Mouse (Mus musculus) CH12.LX (cell line): ENCODE measurements around the gene Sec14l1. TPM values are rescaled to one million over a fixed set of nuclear protein-coding genes. Genes with fewer than 3 reads are reported as not detected.
A peak's percentile ranks its signal among the peaks of the same experiment; 100 is the strongest.

ENCODE experiments used
- DNase-seq: peaks from one replicate; pipeline ENCODE4 v3.0.0-alpha.2; 2013; ENCODE audit errors: extremely low read depth
- H3K27ac ChIP-seq: 2 replicates; pipeline ENCODE4 v1.5.1; 2012; ENCODE audit warnings: low read depth, mild to moderate bottlenecking, control low read depth, moderate library complexity; ENCODE audit not compliant: insufficient read depth
- H3K27me3 ChIP-seq: replicated peaks from 2 replicates; pipeline ENCODE3; 2012; ENCODE audit warnings: inconsistent platforms
- H3K36me3 ChIP-seq, 2 experiments: replicated peaks in 1 of 2; 2 replicates each; pipeline versions ENCODE3 to v1.6.1; 2012; ENCODE audit warnings: inconsistent platforms in 1 of 2, low read length in 1 of 2, mild to moderate bottlenecking in 1 of 2, mixed read lengths in 1 of 2, moderate library complexity in 1 of 2; ENCODE audit not compliant: control insufficient read depth in 1 of 2, insufficient read depth in 1 of 2
- H3K4me1 ChIP-seq, 2 experiments: 2 replicates each; pipeline ENCODE4 v1.6.1; 2012; ENCODE audit warnings: inconsistent platforms in 1 of 2, moderate library complexity in 1 of 2; ENCODE audit not compliant: insufficient read depth in 2 of 2, control insufficient read depth in 1 of 2
- H3K4me2 ChIP-seq: 2 replicates; pipeline ENCODE4 v1.6.1; 2012; ENCODE audit warnings: low read depth, mild to moderate bottlenecking, control low read depth; ENCODE audit not compliant: poor library complexity, insufficient read depth, severe bottlenecking
- H3K4me3 ChIP-seq, 3 experiments: fragments of 150-350 bp in 1 of 3; sonication (generic) in 1 of 3; replicated peaks in 1 of 3; 2 replicates each; pipeline versions ENCODE3 to v1.5.1; 2011 to 2012; ENCODE audit warnings: low read depth in 2 of 3, low read length in 2 of 3, mild to moderate bottlenecking in 2 of 3, moderate library complexity in 2 of 3, control low read depth in 1 of 3, improper control_type of control experiment in 1 of 3, inconsistent platforms in 1 of 3, mixed read lengths in 1 of 3; ENCODE audit not compliant: poor library complexity in 1 of 3
- H3K79me2 ChIP-seq: replicated peaks from 2 replicates; pipeline ENCODE4 v1.6.1; 2012; ENCODE audit warnings: mild to moderate bottlenecking, moderate library complexity; ENCODE audit not compliant: control insufficient read depth, poor library complexity, insufficient read depth, severe bottlenecking; ENCODE audit errors: extremely low read depth
- H3K9ac ChIP-seq: 2 replicates; pipeline ENCODE4 v1.6.1; 2012; ENCODE audit warnings: low read depth, mild to moderate bottlenecking, control low read depth, moderate library complexity; ENCODE audit not compliant: insufficient read depth
- H3K9me3 ChIP-seq: replicated peaks from 2 replicates; pipeline ENCODE3; 2012; ENCODE audit warnings: low read length, inconsistent platforms, mixed read lengths
- BHLHE40 ChIP-seq: IDR thresholded peaks from 2 replicates; pipeline ENCODE4 v1.6.1; 2011; ENCODE audit warnings: mild to moderate bottlenecking, low read depth, low read length, improper control_type of control experiment
- CHD1 ChIP-seq: IDR thresholded peaks from 2 replicates; pipeline ENCODE4 v1.6.1; 2012; ENCODE audit warnings: low read depth, low read length, improper control_type of control experiment, inconsistent platforms
- CTCF ChIP-seq, 2 experiments: IDR thresholded peaks in 1 of 2; conservative IDR thresholded peaks in 1 of 2; 2 replicates each; pipeline ENCODE4 v1.5.1; 2011 to 2012; ENCODE audit warnings: low read depth in 2 of 2, low read length in 2 of 2, improper control_type of control experiment in 1 of 2, inconsistent platforms in 1 of 2, mild to moderate bottlenecking in 1 of 2, moderate library complexity in 1 of 2
- ELF1 ChIP-seq: IDR thresholded peaks from 2 replicates; pipeline ENCODE4 v1.6.1; 2014; ENCODE audit warnings: low read depth, mild to moderate bottlenecking, inconsistent platforms, low read length, improper control_type of control experiment
- ETS1 ChIP-seq: conservative IDR thresholded peaks from 2 replicates; pipeline ENCODE4 v1.6.1; 2012; ENCODE audit warnings: low read depth, mild to moderate bottlenecking, inconsistent platforms, low read length, improper control_type of control experiment, moderate library complexity
- HCFC1 ChIP-seq: IDR thresholded peaks from 2 replicates; pipeline ENCODE4 v1.6.1; 2012; ENCODE audit warnings: low read depth, mild to moderate bottlenecking, inconsistent platforms, low read length, improper control_type of control experiment
- IRF4 ChIP-seq: IDR thresholded peaks from 2 replicates; pipeline ENCODE4 v1.6.1; 2014; ENCODE audit warnings: low read depth, mild to moderate bottlenecking, inconsistent platforms, low read length, improper control_type of control experiment
- JUN ChIP-seq: IDR thresholded peaks from 2 replicates; pipeline ENCODE4 v1.6.1; 2011; ENCODE audit warnings: low read depth, mild to moderate bottlenecking, low read length, improper control_type of control experiment, moderate library complexity; ENCODE audit not compliant: insufficient read depth
- MAFK ChIP-seq: IDR thresholded peaks from 2 replicates; pipeline ENCODE4 v1.6.1; 2011; ENCODE audit warnings: low read length, improper control_type of control experiment; ENCODE audit not compliant: insufficient replicate concordance
- MAZ ChIP-seq: IDR thresholded peaks from 2 replicates; pipeline ENCODE4 v1.6.1; 2012; ENCODE audit warnings: low read depth, mild to moderate bottlenecking, inconsistent platforms, low read length, improper control_type of control experiment, moderate library complexity
- MEF2A ChIP-seq: IDR thresholded peaks from 2 replicates; pipeline ENCODE4 v1.6.1; 2014; ENCODE audit warnings: low read depth, mild to moderate bottlenecking, inconsistent platforms, low read length, improper control_type of control experiment, borderline replicate concordance
- NELFE ChIP-seq: IDR thresholded peaks from 2 replicates; pipeline ENCODE4 v1.6.1; 2011; ENCODE audit warnings: low read depth, low read length, improper control_type of control experiment
- NRF1 ChIP-seq: IDR thresholded peaks from 2 replicates; pipeline ENCODE4 v1.6.1; 2014; ENCODE audit warnings: low read depth, mild to moderate bottlenecking, inconsistent platforms, low read length, improper control_type of control experiment, moderate library complexity
- PAX5 ChIP-seq: IDR thresholded peaks from 2 replicates; pipeline ENCODE4 v1.6.1; 2012; ENCODE audit warnings: low read length, inconsistent platforms, mixed read lengths
- TCF12 ChIP-seq: IDR thresholded peaks from 2 replicates; pipeline ENCODE4 v1.6.1; 2014; ENCODE audit warnings: low read depth, mild to moderate bottlenecking, inconsistent platforms, low read length, improper control_type of control experiment
- USF2 ChIP-seq: conservative IDR thresholded peaks from 2 replicates; pipeline ENCODE4 v1.6.1; 2011; ENCODE audit warnings: low read depth, low read length, improper control_type of control experiment
- ZMIZ1 ChIP-seq: IDR thresholded peaks from 2 replicates; pipeline ENCODE4 v1.6.1; 2012; ENCODE audit warnings: low read depth, mild to moderate bottlenecking, inconsistent platforms, low read length, improper control_type of control experiment
- ZNF384 ChIP-seq: IDR thresholded peaks from 2 replicates; pipeline ENCODE4 v1.6.1; 2012; ENCODE audit warnings: low read depth, low read length, improper control_type of control experiment, inconsistent platforms
- dilution Hi-C: fragments of 300-500 bp; cut with MboI; formaldehyde crosslinking; loops from 2 replicates; pipeline ENCODE4 v1.14.3; 2020; ENCODE audit warnings: low sequenced_read_pairs; ENCODE audit not compliant: extremely low pct_unique_long_range_greater_than_20kb, extremely low pct_ligation_motif_present
- in situ Hi-C: fragments of 300-500 bp; cut with MboI; formaldehyde crosslinking; loops from 3 replicates; pipeline ENCODE4 v1.14.3; 2019; ENCODE audit warnings: low sequenced_read_pairs, low pct_ligation_motif_present, low pct_unique_long_range_greater_than_20kb, mixed read lengths
- polyA plus RNA-seq: library from polyadenylated mRNA; unstranded; fragments of >175 nt; gene quantifications from 2 replicates; pipeline ENCODE4 v1.2.1, GENCODE M21; 2012; ENCODE audit warnings: low read depth; ENCODE audit not compliant: insufficient read length
- total RNA-seq, 2 experiments: library from RNA; depleted of rRNA; stranded (reverse); fragments of 300-350 nt in 1 of 2; fragments of >200 nt in 1 of 2; gene quantifications; 2 replicates each; pipeline ENCODE4 v1.2.3; 2012 to 2014

The Sec14l1 gene
- total and polyA plus RNA-seq, 3 experiments, result 18.5 to 28.2 (median 21.5) TPM

- in situ Hi-C loops, result no loop called here
These were observed 10.8 kb upstream of the Sec14l1 start for GRCm38 (mm10) chr11:117104044-117104757.

GRCm38 (mm10) chr11:117105315-117105714 lies 9.7 kb upstream of the Sec14l1 start:
- TF ChIP-seq JUN, result no peak
- no peak; the same call in 1 of the 2 replicates for TF ChIP-seq TCF12
- TF ChIP-seq MEF2A, result 0 out of 2 replicates have a peak, but pooled peaks have one; percentile 40
- TF ChIP-seq IRF4, result peak; percentile 81
- peak; percentile 70 for TF ChIP-seq ETS1
- peak; percentile 48 for TF ChIP-seq BHLHE40
- TF ChIP-seq MAZ, result 0 out of 2 replicates have a peak, but pooled peaks have one; percentile 58
- Histone ChIP-seq H3K4me3 (no peak overlapping the region), H3K4me2 (no peak overlapping the region), H3K9me3 (peaks cover 3% of the 10 kb centered on the region), H3K27me3 (peaks cover 14% of the 10 kb centered on the region), H3K36me3 (no peaks in the 10 kb centered on the region), H3K79me2 (no peaks in the 10 kb centered on the region), H3K9ac (no peak overlapping the region), H3K27ac (no peak overlapping the region), H3K4me1 (peaks cover 31 to 67% of the 10 kb centered on the region in 2 experiments)
- in situ Hi-C loops, result no loop called here
- DNase-seq, result no peak
- dilution Hi-C loops, result no loop called here

More at GRCm38 (mm10) chr11:117104044-117104757, 10.8 kb upstream of the Sec14l1 start:
- TF ChIP-seq USF2, result no peak
- TF ChIP-seq MEF2A, result no peak
- no peak for TF ChIP-seq ETS1
- TF ChIP-seq ELF1, result no peak
- no peak for TF ChIP-seq PAX5
- TF ChIP-seq CTCF (conservative IDR thresholded peaks at IDR 0.05 in 1 of 2, IDR thresholded peaks at IDR 0.05 in 1 of 2; ENCODE audit: low read depth in 2 of 2, low read length in 2 of 2), result no peak
- TF ChIP-seq MAFK, result no peak
- TF ChIP-seq CHD1, result no peak
- no peak for TF ChIP-seq HCFC1
- no peak for TF ChIP-seq ZMIZ1
- TF ChIP-seq JUN, result no peak
- TF ChIP-seq NRF1, result no peak
- TF ChIP-seq ZNF384, result no peak
- TF ChIP-seq NELFE, result no peak
- H3K4me1 ChIP-seq, result peaks cover 28 to 63% of the 10 kb centered on the region in 2 experiments
- no peak overlapping the region for H3K9ac ChIP-seq
- no peaks in the 10 kb centered on the region for H3K79me2 ChIP-seq
- peaks cover 4% of the 10 kb centered on the region for H3K9me3 ChIP-seq
- no peak overlapping the region for H3K4me3 ChIP-seq
- no peak overlapping the region for H3K4me2 ChIP-seq
- DNase-seq, result no peak
- no peaks in the 10 kb centered on the region for H3K36me3 ChIP-seq
- dilution Hi-C loops, result no loop called here
- H3K27me3 ChIP-seq, result peaks cover 14% of the 10 kb centered on the region
- no peak overlapping the region for H3K27ac ChIP-seq
